Mouse (Mus musculus): ENCODE data around the gene Elp5.

- no peak for TF ChIP-seq CTCF (IDR thresholded peaks at IDR 0.05; ENCODE audit: extremely low read depth, insufficient read length, insufficient replicate concordance, low read depth, low read length)
- TF ChIP-seq POLR2A (IDR thresholded peaks at IDR 0.05; ENCODE audit: low read depth, low read length) = no peak
Observed at GRCm38 (mm10) chr11:70027397-70027796, 45.1 kb upstream of the Elp5 start.
